Mouse (Mus musculus) embryonic facial prominence, embryonic 15.5 days (tissue): Measurements from ENCODE around the gene Eri3. TPM values are rescaled to one million over a fixed set of nuclear protein-coding genes. Genes with fewer than 3 reads are reported as not detected.
A peak's percentile ranks its signal among the peaks of the same experiment; 100 is the strongest.

Experiments used
- ATAC-seq: fragments of 200-750 bp; cut with Nextera tagmentation; 2 replicates; pipeline ENCODE4 v1.8.0; 2017; ENCODE audit warnings: low read depth, moderate TSS enrichment; ENCODE audit not compliant: insufficient number of reproducible peaks, low FRiP score, low TSS enrichment
- H3K27ac ChIP-seq: fragments of 300-500 bp; sonication (generic); replicated peaks from 2 replicates; pipeline ENCODE4 v1.5.1; 2015; ENCODE audit warnings: mild to moderate bottlenecking, inconsistent platforms
- H3K27me3 ChIP-seq: fragments of 300-500 bp; sonication (generic); 2 replicates; pipeline ENCODE4 v1.6.1; 2015; ENCODE audit warnings: inconsistent platforms
- H3K36me3 ChIP-seq: fragments of 300-500 bp; sonication (generic); 2 replicates; pipeline ENCODE4 v1.6.1; 2015; ENCODE audit warnings: mild to moderate bottlenecking, inconsistent platforms
- H3K4me1 ChIP-seq: fragments of 300-500 bp; sonication (generic); 2 replicates; pipeline ENCODE4 v1.6.1; 2015; ENCODE audit warnings: inconsistent platforms
- H3K4me2 ChIP-seq: fragments of 300-500 bp; sonication (generic); replicated peaks from 2 replicates; pipeline ENCODE4 v1.6.1; 2015; ENCODE audit warnings: mild to moderate bottlenecking, inconsistent platforms
- H3K4me3 ChIP-seq: fragments of 300-500 bp; sonication (generic); replicated peaks from 2 replicates; pipeline ENCODE4 v1.5.1; 2015; ENCODE audit warnings: mild to moderate bottlenecking, inconsistent platforms
- H3K9ac ChIP-seq: fragments of 300-500 bp; sonication (generic); 2 replicates; pipeline ENCODE4 v1.6.1; 2015; ENCODE audit warnings: inconsistent platforms
- H3K9me3 ChIP-seq: fragments of 300-500 bp; sonication (generic); replicated peaks from 2 replicates; pipeline ENCODE4 v1.6.1; 2016; ENCODE audit warnings: inconsistent platforms
- WGBS: fragments of 180-500 bp; shearing (Covaris S2); methylation state at CpG from one replicate; pipeline ENCODE4 v1.1.7; 2015; 5-methylcytosine and 5-hydroxymethylcytosine counted together
- polyA plus RNA-seq: library from polyadenylated mRNA; unstranded; fragments of >200 nt; fragmentation: Nextera tagmentation; extraction: Ambion mirVana; gene quantifications from 2 replicates; pipeline ENCODE4 v1.2.1, GENCODE M21; 2015

Eri3 gene
- polyA plus RNA-seq, 1 experiment from 2014 or later: 169 TPM

GRCm38 (mm10) chr4:117545448-117545847, 4.7 kb upstream of the Eri3 start:
- H3K27ac ChIP-seq: no peak overlapping the region
- H3K9ac ChIP-seq: no peak overlapping the region
- no peaks in the 10 kb centered on the region for H3K9me3 ChIP-seq
- no peaks in the 10 kb centered on the region for H3K36me3 ChIP-seq
- H3K4me2 ChIP-seq: no peak overlapping the region
- no peak for ATAC-seq
- 87% methylated on average over 3 of the region's 3 CpGs for WGBS
- H3K4me3 ChIP-seq: no peak overlapping the region
- no peaks in the 10 kb centered on the region for H3K4me1 ChIP-seq
- H3K27me3 ChIP-seq: no peaks in the 10 kb centered on the region

- Histone ChIP-seq H3K27ac (no peak overlapping the region), H3K9me3 (no peaks in the 10 kb centered on the region), H3K4me1 (peaks cover 9% of the 10 kb centered on the region), H3K36me3 (no peaks in the 10 kb centered on the region), H3K9ac (no peak overlapping the region), H3K27me3 (no peaks in the 10 kb centered on the region), H3K4me3 (no peak overlapping the region), H3K4me2 (no peak overlapping the region)
- 82% methylated on average over 6 of the region's 6 CpGs for WGBS
- ATAC-seq: no peak
These were observed 3.5 kb upstream of the Eri3 start for GRCm38 (mm10) chr4:117546616-117547015.

- peaks cover 5% of the 10 kb centered on the region; the same call in 1 of the 2 replicates for H3K36me3 ChIP-seq
- ATAC-seq: no peak
- 44% methylated on average over 6 of the region's 6 CpGs for WGBS
- peak overlapping the region; percentile 98 for H3K4me3 ChIP-seq
- no peaks in the 10 kb centered on the region for H3K9me3 ChIP-seq
- no peak overlapping the region; the same call in 1 of the 2 replicates for H3K27ac ChIP-seq
- peak overlapping the region; percentile 77 for H3K4me2 ChIP-seq
- no peak overlapping the region for H3K9ac ChIP-seq
- H3K4me1 ChIP-seq: peaks cover 16% of the 10 kb centered on the region
- no peaks in the 10 kb centered on the region for H3K27me3 ChIP-seq
These were observed 589 bp upstream of the Eri3 start for GRCm38 (mm10) chr4:117549576-117549975.

- WGBS: 60% methylated on average over 8 of the region's 8 CpGs
- Histone ChIP-seq H3K4me1 (peaks cover 24% of the 10 kb centered on the region), H3K9me3 (no peaks in the 10 kb centered on the region), H3K9ac (0 out of 2 replicates have a peak overlapping the region, but pooled peaks have one; percentile 73), H3K4me2 (peak overlapping the region; percentile 77), H3K36me3 (peaks cover 5% of the 10 kb centered on the region; the same call in 1 of the 2 replicates), H3K27me3 (no peaks in the 10 kb centered on the region), H3K4me3 (peak overlapping the region; percentile 98), H3K27ac (peak overlapping the region; percentile 85; the same call in 1 of the 2 replicates)
- ATAC-seq: no peak
These were observed 1.2 kb downstream of the Eri3 start for GRCm38 (mm10) chr4:117551144-117552000.

- Histone ChIP-seq H3K4me2 (no peak overlapping the region), H3K27ac (no peak overlapping the region), H3K27me3 (no peaks in the 10 kb centered on the region), H3K36me3 (peaks cover 5% of the 10 kb centered on the region; the same call in 1 of the 2 replicates), H3K9ac (no peak overlapping the region), H3K4me1 (peaks cover 38% of the 10 kb centered on the region), H3K9me3 (no peaks in the 10 kb centered on the region), H3K4me3 (no peak overlapping the region)
- 63% methylated on average over 2 of the region's 2 CpGs for WGBS
- ATAC-seq: no peak
These were observed 5.3 kb downstream of the Eri3 start for GRCm38 (mm10) chr4:117555495-117555894.

- peaks cover 30% of the 10 kb centered on the region for H3K4me1 ChIP-seq
- H3K4me2 ChIP-seq: no peak overlapping the region
- no peaks in the 10 kb centered on the region for H3K9me3 ChIP-seq
- H3K4me3 ChIP-seq: no peak overlapping the region
- H3K27me3 ChIP-seq: no peaks in the 10 kb centered on the region
- peaks cover 5% of the 10 kb centered on the region; the same call in 1 of the 2 replicates for H3K36me3 ChIP-seq
- no peak overlapping the region for H3K9ac ChIP-seq
- WGBS: 27% methylated on average over 5 of the region's 5 CpGs
- H3K27ac ChIP-seq: 0 out of 2 replicates have a peak overlapping the region, but pooled peaks have one; percentile 11
- ATAC-seq: no peak
These were observed 6.2 kb downstream of the Eri3 start for GRCm38 (mm10) chr4:117556372-117556771.

GRCm38 (mm10) chr4:117557068-117557645, 7.0 kb downstream of the Eri3 start:
- no peak overlapping the region for H3K27ac ChIP-seq
- no peaks in the 10 kb centered on the region for H3K27me3 ChIP-seq
- H3K9ac ChIP-seq: no peak overlapping the region
- H3K36me3 ChIP-seq: peaks cover 6% of the 10 kb centered on the region
- no peaks in the 10 kb centered on the region for H3K9me3 ChIP-seq
- WGBS: 60% methylated on average over 5 of the region's 5 CpGs
- H3K4me3 ChIP-seq: no peak overlapping the region
- peaks cover 23% of the 10 kb centered on the region for H3K4me1 ChIP-seq
- no peak for ATAC-seq
- H3K4me2 ChIP-seq: no peak overlapping the region

GRCm38 (mm10) chr4:117563967-117564366, 13.8 kb downstream of the Eri3 start:
- Histone ChIP-seq H3K4me2 (no peak overlapping the region), H3K9me3 (no peaks in the 10 kb centered on the region), H3K27me3 (no peaks in the 10 kb centered on the region), H3K36me3 (peaks cover 29% of the 10 kb centered on the region), H3K9ac (no peak overlapping the region), H3K27ac (no peak overlapping the region), H3K4me3 (no peak overlapping the region), H3K4me1 (no peaks in the 10 kb centered on the region)
- WGBS: 81% methylated on average over 9 of the region's 9 CpGs
- no peak for ATAC-seq

GRCm38 (mm10) chr4:117568846-117569245, 18.7 kb downstream of the Eri3 start:
- no peak overlapping the region for H3K9ac ChIP-seq

GRCm38 (mm10) chr4:117570964-117571363, 20.8 kb downstream of the Eri3 start:
- H3K4me2 ChIP-seq: no peak overlapping the region
- H3K9me3 ChIP-seq: no peaks in the 10 kb centered on the region
- peaks cover 17% of the 10 kb centered on the region; the same call in 1 of the 2 replicates for H3K36me3 ChIP-seq
- no peak overlapping the region for H3K4me3 ChIP-seq
- WGBS: 58% methylated on average over 5 of the region's 5 CpGs
- no peak overlapping the region for H3K27ac ChIP-seq
- no peak overlapping the region for H3K9ac ChIP-seq
- 0 out of 2 replicates have a peak, but pooled peaks cover 6% of the 10 kb centered on the region for H3K4me1 ChIP-seq
- no peaks in the 10 kb centered on the region for H3K27me3 ChIP-seq
- no peak for ATAC-seq

More at GRCm38 (mm10) chr4:117568846-117569245, 18.7 kb downstream of the Eri3 start:
- no peaks in the 10 kb centered on the region for H3K4me1 ChIP-seq
- H3K4me3 ChIP-seq: no peak overlapping the region
- H3K4me2 ChIP-seq: no peak overlapping the region
- peaks cover 27% of the 10 kb centered on the region for H3K36me3 ChIP-seq
- H3K27me3 ChIP-seq: no peaks in the 10 kb centered on the region
- H3K9me3 ChIP-seq: no peaks in the 10 kb centered on the region
- no peak for ATAC-seq
- H3K27ac ChIP-seq: no peak overlapping the region
- 38% methylated on average over 2 of the region's 2 CpGs for WGBS

GRCm38 (mm10) chr4:117577579-117577978, 27.4 kb downstream of the Eri3 start:
- 97% methylated on average over 1 of the region's 1 CpGs for WGBS
- no peak overlapping the region for H3K4me2 ChIP-seq
- no peaks in the 10 kb centered on the region for H3K27me3 ChIP-seq
- H3K9me3 ChIP-seq: no peaks in the 10 kb centered on the region
- ATAC-seq: no peak
- H3K27ac ChIP-seq: no peak overlapping the region
- H3K4me1 ChIP-seq: peaks cover 18% of the 10 kb centered on the region; the same call in 1 of the 2 replicates
- H3K9ac ChIP-seq: no peak overlapping the region
- H3K4me3 ChIP-seq: no peak overlapping the region
- H3K36me3 ChIP-seq: peaks cover 17% of the 10 kb centered on the region
